Mouse (Mus musculus): ENCODE measurements at regions not wholly inside any gene's neighbourhood (a gene's known extent, or its start where the extent isn't known, plus 50 kb on each side); places are given as distances from the start of the nearest gene placed in this dataset.

DNA sequence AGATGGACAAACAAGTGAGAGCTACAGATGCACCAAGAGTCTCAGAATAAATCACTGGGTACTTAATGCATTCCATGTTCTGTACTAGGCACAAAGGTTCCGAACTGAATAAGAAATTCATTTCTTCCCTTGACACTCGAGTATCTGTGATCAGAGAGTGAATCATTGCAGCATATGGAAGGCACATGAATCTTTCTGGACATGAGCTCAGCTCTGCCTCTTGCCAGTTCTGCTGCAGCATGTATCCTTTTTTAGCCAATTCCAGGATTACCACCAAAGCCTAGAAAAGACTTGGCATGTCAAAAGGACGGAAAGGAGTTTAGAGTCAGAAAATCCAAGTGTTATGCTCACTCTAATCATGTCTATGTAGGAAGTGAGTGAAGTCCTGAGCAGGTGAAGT lies 567.0 kb downstream of the Fam181b start:
- intact Hi-C loops (cut with DNase I), result no loop called here
- DNase-seq (ENCODE audit: low spot score in 2 of 2), result peak in 1 of 2 experiments; percentile 38

DNA sequence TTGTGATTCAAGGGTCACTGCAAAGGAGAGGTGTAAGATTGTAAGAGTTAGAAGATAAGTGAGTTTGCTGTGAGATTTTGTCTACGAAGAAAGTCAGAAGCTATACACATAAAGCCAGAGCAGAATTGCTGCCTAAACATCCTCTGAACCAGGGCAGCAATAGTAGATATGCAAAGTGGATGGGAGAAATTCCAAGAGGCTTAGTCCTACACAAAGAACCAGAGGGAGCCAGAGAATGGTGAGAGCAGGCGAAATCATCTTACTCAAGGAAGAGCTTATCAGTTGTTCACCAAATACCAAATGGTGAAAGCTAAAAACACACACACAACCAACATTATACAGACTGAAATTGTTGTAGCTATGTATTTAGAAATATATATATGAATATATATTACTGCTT lies 586.1 kb downstream of the Fam181b start:
- DNase-seq (ENCODE audit: low spot score in 2 of 2), result no peak
- intact Hi-C loops (cut with DNase I), result no loop called here

DNA sequence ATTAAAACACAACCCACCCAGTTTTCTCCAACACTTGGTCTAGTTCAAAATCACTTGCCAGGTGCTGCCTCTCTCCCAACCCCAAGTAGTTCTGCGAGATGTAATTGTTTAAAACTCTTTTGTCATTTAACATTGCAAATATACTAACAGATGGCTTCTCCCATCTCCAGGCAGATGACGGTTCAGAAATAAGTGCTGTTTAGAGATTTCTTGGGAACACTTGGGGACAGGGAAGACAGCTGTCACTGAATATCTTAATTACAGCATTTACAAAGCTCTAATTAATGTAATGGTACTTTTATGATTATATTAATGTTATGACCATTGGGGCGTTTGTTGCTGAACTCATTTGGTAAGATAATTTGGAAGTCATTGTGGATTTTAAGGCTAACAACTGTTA lies 592.2 kb downstream of the Fam181b start:
- peak; percentile 3 to 17 for DNase-seq (ENCODE audit: low spot score in 2 of 2)
- intact Hi-C loops (cut with DNase I), result no loop called here

DNA sequence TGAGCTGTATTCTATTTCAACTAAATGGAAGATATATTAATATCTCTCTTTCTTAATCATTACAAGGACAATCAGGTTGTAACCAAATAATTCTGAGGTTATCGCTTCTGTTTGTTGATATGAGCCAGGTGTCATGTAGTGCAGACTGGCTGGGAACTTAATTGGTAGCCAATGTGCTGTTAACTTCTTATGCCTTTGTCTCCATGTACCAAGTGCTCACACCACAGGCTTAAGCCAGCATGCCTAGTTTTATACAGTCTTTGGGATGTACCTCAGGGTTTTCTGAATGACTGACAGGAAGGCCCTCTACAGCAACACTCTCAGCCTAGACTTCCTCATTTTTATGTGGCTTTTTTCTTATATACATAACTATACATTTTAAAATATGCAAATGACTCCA lies 592.8 kb downstream of the Fam181b start:
- DNase-seq (ENCODE audit: low spot score in 2 of 2), result no peak
- intact Hi-C loops (cut with DNase I), result no loop called here
